Mouse (Mus musculus) CD4-positive, CD25-positive, alpha-beta regulatory T cell, adult 2 months (primary cell): Measurements from ENCODE around the gene Snx10.

Experiments
- DNase-seq: peaks from one replicate; pipeline ENCODE4 v3.0.0-alpha.2; 2012; ENCODE audit warnings: low read depth, low spot score

Snx10 gene

GRCm38 (mm10) chr6:51533467-51534200 is 9.9 kb downstream of the Snx10 start:
- no peak for DNase-seq

GRCm38 (mm10) chr6:51535571-51535970 is 11.9 kb downstream of the Snx10 start:
- no peak for DNase-seq

- DNase-seq: peak; percentile 23
Observed at GRCm38 (mm10) chr6:51540525-51540924, 16.8 kb downstream of the Snx10 start.

- no peak for DNase-seq
Observed at GRCm38 (mm10) chr6:51541422-51541821, 17.7 kb downstream of the Snx10 start.

- DNase-seq: no peak
Observed at GRCm38 (mm10) chr6:51542147-51542546, 18.4 kb downstream of the Snx10 start.

- no peak for DNase-seq
Observed at GRCm38 (mm10) chr6:51543639-51544117, 20.0 kb downstream of the Snx10 start.

GRCm38 (mm10) chr6:51544118-51544681 is 20.5 kb downstream of the Snx10 start:
- DNase-seq: peak; percentile 69

GRCm38 (mm10) chr6:51545219-51545859 is 21.6 kb downstream of the Snx10 start:
- peak; percentile 74 for DNase-seq

- DNase-seq: no peak
Observed at GRCm38 (mm10) chr6:51546085-51546484, 22.4 kb downstream of the Snx10 start.

- no peak for DNase-seq
Observed at GRCm38 (mm10) chr6:51548757-51549156, 25.1 kb downstream of the Snx10 start.

GRCm38 (mm10) chr6:51551267-51551802 is 27.6 kb downstream of the Snx10 start:
- no peak for DNase-seq

GRCm38 (mm10) chr6:51556562-51556961 is 32.9 kb downstream of the Snx10 start:
- DNase-seq: no peak

GRCm38 (mm10) chr6:51558311-51558710 is 34.6 kb downstream of the Snx10 start:
- DNase-seq: no peak

- no peak for DNase-seq
Observed at GRCm38 (mm10) chr6:51566771-51567680, 43.3 kb downstream of the Snx10 start.

- no peak for DNase-seq
Observed at GRCm38 (mm10) chr6:51569086-51569485, 45.4 kb downstream of the Snx10 start.

GRCm38 (mm10) chr6:51573136-51573535 is 49.4 kb downstream of the Snx10 start:
- no peak for DNase-seq

GRCm38 (mm10) chr6:51574132-51574531 is 50.4 kb downstream of the Snx10 start:
- DNase-seq: no peak

- no peak for DNase-seq
Observed at GRCm38 (mm10) chr6:51578415-51578814, 54.7 kb downstream of the Snx10 start.

GRCm38 (mm10) chr6:51580040-51580680 is 56.5 kb downstream of the Snx10 start:
- DNase-seq: peak; percentile 89

GRCm38 (mm10) chr6:51581418-51581817 is 57.7 kb downstream of the Snx10 start:
- DNase-seq: no peak

- DNase-seq: no peak
Observed at GRCm38 (mm10) chr6:51582051-51582450, 58.4 kb downstream of the Snx10 start.
